Mouse (Mus musculus) liver, embryonic 15.5 days (tissue): ENCODE data around the gene Notch4. TPM values are rescaled to one million over a fixed set of nuclear protein-coding genes. Genes with fewer than 3 reads are reported as not detected.

Experiments
- ATAC-seq: fragments of 200-750 bp; cut with Nextera tagmentation; 2 replicates; pipeline ENCODE4 v1.8.0; 2017; ENCODE audit warnings: moderate number of reproducible peaks, mild to moderate bottlenecking, moderate library complexity; ENCODE audit not compliant: insufficient read depth
- H3K27ac ChIP-seq: fragments of 300-500 bp; sonication (generic); replicated peaks from 2 replicates; pipeline ENCODE4 v1.5.1; 2015; ENCODE audit warnings: mild to moderate bottlenecking, inconsistent platforms
- H3K27me3 ChIP-seq: fragments of 300-500 bp; sonication (generic); 2 replicates; pipeline ENCODE4 v1.6.1; 2015; ENCODE audit warnings: mild to moderate bottlenecking, inconsistent platforms
- H3K36me3 ChIP-seq: fragments of 300-500 bp; sonication (generic); replicated peaks from 2 replicates; pipeline ENCODE4 v1.6.1; 2015; ENCODE audit warnings: moderate library complexity, mild to moderate bottlenecking, inconsistent platforms
- H3K4me1 ChIP-seq: fragments of 300-500 bp; sonication (generic); replicated peaks from 2 replicates; pipeline ENCODE4 v1.6.1; 2015; ENCODE audit warnings: inconsistent platforms
- H3K4me2 ChIP-seq: fragments of 300-500 bp; sonication (generic); 2 replicates; pipeline ENCODE4 v1.6.1; 2015; ENCODE audit warnings: moderate library complexity, mild to moderate bottlenecking, inconsistent platforms
- H3K4me3 ChIP-seq: fragments of 300-500 bp; sonication (generic); replicated peaks from 2 replicates; pipeline ENCODE4 v1.5.1; 2015; ENCODE audit warnings: mild to moderate bottlenecking, inconsistent platforms
- H3K9ac ChIP-seq: fragments of 300-500 bp; sonication (generic); 2 replicates; pipeline ENCODE4 v1.6.1; 2015; ENCODE audit warnings: moderate library complexity, mild to moderate bottlenecking, inconsistent platforms
- H3K9me3 ChIP-seq: fragments of 300-500 bp; sonication (generic); replicated peaks from 2 replicates; pipeline ENCODE4 v1.6.1; 2016; ENCODE audit warnings: inconsistent platforms
- WGBS: fragments of 180-500 bp; shearing (Covaris S2); methylation state at CpG from one replicate; pipeline ENCODE4 v1.1.7; 2015; ENCODE audit warnings: mixed read lengths; ENCODE audit not compliant: insufficient replicate concordance; 5-methylcytosine and 5-hydroxymethylcytosine counted together
- polyA plus RNA-seq: library from polyadenylated mRNA; unstranded; fragments of >200 nt; fragmentation: Nextera tagmentation; extraction: Ambion mirVana; gene quantifications from 2 replicates; pipeline ENCODE4 v1.2.1, GENCODE M21; 2015

Gene Notch4
- polyA plus RNA-seq, 1 experiment from 2014 or later = 0.75 TPM

DNA sequence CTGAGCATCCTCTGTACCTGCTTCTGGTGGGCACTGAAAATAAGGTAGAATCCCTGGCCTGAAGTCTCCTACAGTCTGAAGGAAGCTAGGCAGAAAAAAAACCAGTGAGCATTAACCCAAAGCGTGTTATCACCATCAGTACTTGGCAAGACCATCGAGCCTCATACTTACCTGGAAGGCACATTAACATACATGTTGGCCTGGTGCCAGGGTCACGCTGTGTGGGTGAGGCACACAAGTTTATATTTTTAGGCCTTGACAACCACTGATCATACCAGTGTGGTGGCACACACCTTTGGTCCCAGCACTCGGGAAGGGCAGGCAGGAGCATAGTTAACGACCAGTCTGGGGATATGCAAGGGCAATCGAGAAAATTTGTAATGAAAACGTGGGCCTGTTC is 43.9 kb downstream of the Notch4 start:
- Histone ChIP-seq H3K9me3 (no peaks in the 10 kb centered on the region), H3K27me3 (no peaks in the 10 kb centered on the region), H3K9ac (no peak overlapping the region), H3K4me2 (no peak overlapping the region), H3K27ac (0 out of 2 replicates have a peak overlapping the region, but pooled peaks have one; percentile 19), H3K4me3 (no peak overlapping the region), H3K36me3 (peaks cover 33% of the 10 kb centered on the region), H3K4me1 (peaks cover 58% of the 10 kb centered on the region)
- ATAC-seq = no peak
- 72% methylated on average over 7 of the region's 7 CpGs for WGBS

- H3K4me1 ChIP-seq = peaks cover 61% of the 10 kb centered on the region
- 84% methylated on average over 8 of the region's 8 CpGs for WGBS
- no peak for ATAC-seq
- H3K9me3 ChIP-seq = no peaks in the 10 kb centered on the region
- no peak overlapping the region for H3K4me2 ChIP-seq
- H3K27ac ChIP-seq = no peak overlapping the region
- H3K27me3 ChIP-seq = no peaks in the 10 kb centered on the region
- H3K4me3 ChIP-seq = no peak overlapping the region
- no peak overlapping the region for H3K9ac ChIP-seq
- peaks cover 41% of the 10 kb centered on the region for H3K36me3 ChIP-seq
These were observed 47.0 kb downstream of the Notch4 start for GRCm38 (mm10) chr17:34611050-34611449.

GRCm38 (mm10) chr17:34613054-34613645 is 49.1 kb downstream of the Notch4 start:
- peak; percentile 62 for ATAC-seq
- Histone ChIP-seq H3K9me3 (no peaks in the 10 kb centered on the region), H3K4me3 (no peak overlapping the region), H3K4me2 (no peak overlapping the region), H3K27me3 (no peaks in the 10 kb centered on the region), H3K9ac (no peak overlapping the region), H3K4me1 (peaks cover 40% of the 10 kb centered on the region), H3K27ac (peak overlapping the region; percentile 70), H3K36me3 (peaks cover 50% of the 10 kb centered on the region)
- 36% methylated on average over 11 of the region's 11 CpGs for WGBS

DNA sequence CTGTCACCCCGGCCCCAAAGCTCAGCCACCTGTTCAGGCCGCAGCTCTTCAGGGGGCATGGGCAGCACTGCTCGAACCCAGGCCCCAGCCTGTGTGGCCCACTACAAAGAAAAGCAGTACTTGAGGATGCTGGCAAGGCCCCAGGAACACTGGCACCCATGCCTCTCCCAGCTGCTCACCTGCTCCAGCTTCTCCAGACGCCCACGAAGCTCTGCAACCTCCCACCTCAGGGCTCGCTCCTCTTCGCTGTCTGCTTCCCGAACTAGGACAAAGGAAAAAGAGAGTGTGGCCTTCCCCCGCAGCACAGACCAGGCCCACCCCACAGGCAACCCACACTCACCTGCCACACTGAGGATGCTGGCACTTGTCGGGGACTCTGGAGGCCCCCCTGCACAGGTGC is 49.8 kb downstream of the Notch4 start:
- H3K9me3 ChIP-seq = no peaks in the 10 kb centered on the region
- no peak overlapping the region for H3K4me3 ChIP-seq
- H3K27me3 ChIP-seq = no peaks in the 10 kb centered on the region
- no peak for ATAC-seq
- peak overlapping the region; percentile 70 for H3K27ac ChIP-seq
- H3K4me2 ChIP-seq = no peak overlapping the region
- H3K36me3 ChIP-seq = peaks cover 50% of the 10 kb centered on the region
- peaks cover 33% of the 10 kb centered on the region for H3K4me1 ChIP-seq
- H3K9ac ChIP-seq = no peak overlapping the region
- 75% methylated on average over 10 of the region's 10 CpGs for WGBS

- ATAC-seq = no peak
- H3K27me3 ChIP-seq = no peaks in the 10 kb centered on the region
- H3K4me2 ChIP-seq = no peak within 1 kb of the TSS
- no peak within 1 kb of the TSS for H3K27ac ChIP-seq
- peaks cover 41% of the 10 kb centered on the region for H3K36me3 ChIP-seq
- H3K4me3 ChIP-seq = no peak within 1 kb of the TSS
- H3K4me1 ChIP-seq = peaks cover 36% of the 10 kb centered on the region
- H3K9ac ChIP-seq = no peak within 1 kb of the TSS
- no peaks in the 10 kb centered on the region for H3K9me3 ChIP-seq
- WGBS = 63% methylated on average over 6 of the region's 6 CpGs
These were observed 51.8 kb downstream of the Notch4 start, which contains the start of gene Egfl8 for GRCm38 (mm10) chr17:34615871-34616270. Gene Egfl8 (minus strand): TSS chr17:34615971.

DNA sequence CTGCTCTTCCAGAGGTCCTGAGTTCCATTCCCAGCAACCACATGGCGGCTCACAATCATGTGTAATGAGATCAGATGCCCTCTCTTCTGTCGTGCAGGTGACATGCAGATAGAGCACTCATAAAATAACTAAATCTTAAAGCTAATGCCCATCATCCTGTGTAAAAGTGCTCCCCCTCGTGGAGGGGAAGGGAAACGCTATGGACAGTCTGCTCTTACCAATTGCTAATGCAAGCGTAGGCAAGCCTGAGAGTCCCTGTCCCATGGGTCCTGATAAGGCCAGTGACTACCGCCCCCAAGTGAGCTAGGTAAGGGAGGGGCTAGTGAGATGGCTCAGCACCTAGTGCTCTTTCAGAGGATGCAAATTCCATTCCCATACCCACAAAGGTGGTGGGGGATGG is 54.9 kb downstream of the Notch4 start:
- no peaks in the 10 kb centered on the region for H3K27me3 ChIP-seq
- H3K9me3 ChIP-seq = no peaks in the 10 kb centered on the region
- no peak overlapping the region for H3K9ac ChIP-seq
- ATAC-seq = peak; percentile 23; the same call in 1 of the 2 replicates
- H3K36me3 ChIP-seq = peaks cover 33% of the 10 kb centered on the region
- no peak overlapping the region for H3K4me2 ChIP-seq
- no peak overlapping the region for H3K27ac ChIP-seq
- 5% methylated on average over 6 of the region's 6 CpGs for WGBS
- H3K4me3 ChIP-seq = no peak overlapping the region
- H3K4me1 ChIP-seq = peaks cover 33% of the 10 kb centered on the region

DNA sequence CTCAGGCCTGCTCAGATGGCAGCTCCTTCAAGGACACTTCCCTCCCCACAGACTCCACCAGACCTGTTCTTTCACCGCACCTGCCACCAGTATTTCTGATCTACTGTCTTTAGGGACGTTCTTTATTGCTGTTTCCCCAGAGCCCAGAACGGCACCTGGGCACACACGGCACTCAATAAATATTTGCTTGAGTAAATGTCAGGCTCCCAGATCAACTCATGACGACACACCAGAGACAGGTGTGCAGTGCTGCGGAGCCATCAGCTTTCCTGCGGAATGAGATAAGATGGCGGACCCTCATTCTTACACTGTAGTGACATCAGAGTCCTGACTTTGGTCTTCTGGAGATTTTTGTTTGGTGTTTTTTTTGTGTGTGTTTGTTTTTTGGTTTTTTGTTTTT is 56.9 kb downstream of the Notch4 start:
- H3K9ac ChIP-seq = no peak overlapping the region
- no peak for ATAC-seq
- H3K4me3 ChIP-seq = no peak overlapping the region
- no peaks in the 10 kb centered on the region for H3K27me3 ChIP-seq
- H3K4me2 ChIP-seq = no peak overlapping the region
- H3K4me1 ChIP-seq = peaks cover 28% of the 10 kb centered on the region
- no peak overlapping the region for H3K27ac ChIP-seq
- WGBS = 78% methylated on average over 8 of the region's 8 CpGs
- H3K36me3 ChIP-seq = peaks cover 35% of the 10 kb centered on the region
- no peaks in the 10 kb centered on the region for H3K9me3 ChIP-seq

DNA sequence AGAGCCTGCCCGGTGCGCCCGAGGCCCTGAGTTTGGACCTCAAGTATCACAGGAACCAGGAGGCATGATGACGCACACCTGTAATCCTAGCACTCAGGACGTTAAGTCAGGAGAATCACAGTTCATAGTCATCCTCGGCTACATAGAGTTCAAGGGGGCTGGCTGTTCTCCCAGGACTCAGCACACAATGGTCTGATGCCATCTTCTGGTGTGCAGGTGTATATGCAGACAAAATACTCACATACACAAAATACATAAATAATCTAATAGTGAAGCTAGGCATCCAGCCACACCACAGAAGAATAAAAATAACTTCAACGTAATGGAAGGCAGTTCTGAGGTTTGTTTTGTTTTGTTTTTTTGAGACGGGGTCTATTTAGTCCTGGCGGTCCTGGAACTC is 59.1 kb downstream of the Notch4 start:
- H3K9me3 ChIP-seq = no peaks in the 10 kb centered on the region
- peaks cover 9% of the 10 kb centered on the region for H3K27me3 ChIP-seq
- H3K9ac ChIP-seq = no peak overlapping the region
- H3K4me2 ChIP-seq = no peak overlapping the region
- H3K27ac ChIP-seq = no peak overlapping the region
- peaks cover 23% of the 10 kb centered on the region for H3K36me3 ChIP-seq
- no peak overlapping the region for H3K4me3 ChIP-seq
- ATAC-seq = no peak
- H3K4me1 ChIP-seq = peaks cover 48% of the 10 kb centered on the region
- 77% methylated on average over 9 of the region's 9 CpGs for WGBS

DNA sequence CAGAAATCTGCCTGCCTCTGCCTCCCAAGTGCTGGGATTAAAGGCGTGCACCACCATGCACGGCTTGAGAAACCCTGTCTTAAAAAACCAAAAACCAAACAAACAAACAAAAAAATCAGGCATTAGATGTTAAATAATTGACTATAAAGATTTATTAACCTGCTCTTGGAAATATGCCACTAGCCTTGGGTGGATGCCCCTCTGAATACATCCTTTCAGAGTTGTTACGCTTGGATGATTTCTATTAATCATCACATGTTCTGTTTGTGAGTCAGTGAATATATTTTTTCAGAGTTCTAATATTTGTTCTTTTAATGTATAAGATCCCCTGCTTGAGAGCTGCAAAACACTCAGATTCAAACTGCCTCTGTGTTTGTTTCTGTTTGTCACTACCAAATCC is 60.9 kb downstream of the Notch4 start:
- WGBS = 67% methylated on average over 3 of the region's 3 CpGs
- H3K4me2 ChIP-seq = no peak overlapping the region
- ATAC-seq = no peak
- peaks cover 53% of the 10 kb centered on the region for H3K4me1 ChIP-seq
- no peak overlapping the region for H3K27ac ChIP-seq
- H3K9me3 ChIP-seq = no peaks in the 10 kb centered on the region
- H3K27me3 ChIP-seq = peaks cover 27% of the 10 kb centered on the region
- H3K36me3 ChIP-seq = peaks cover 23% of the 10 kb centered on the region
- H3K4me3 ChIP-seq = no peak overlapping the region
- H3K9ac ChIP-seq = no peak overlapping the region

- Histone ChIP-seq H3K36me3 (peaks cover 23% of the 10 kb centered on the region), H3K4me3 (peak overlapping the region; percentile 66), H3K4me1 (peaks cover 64% of the 10 kb centered on the region), H3K27me3 (peaks cover 39% of the 10 kb centered on the region), H3K27ac (peak overlapping the region; percentile 77; the same call in 1 of the 2 replicates), H3K9ac (peak overlapping the region; percentile 68), H3K9me3 (no peaks in the 10 kb centered on the region), H3K4me2 (peak overlapping the region; percentile 89)
- no peak for ATAC-seq
- 46% methylated on average over 16 of the region's 16 CpGs for WGBS
These were observed 62.1 kb downstream of the Notch4 start for GRCm38 (mm10) chr17:34626062-34626772.

DNA sequence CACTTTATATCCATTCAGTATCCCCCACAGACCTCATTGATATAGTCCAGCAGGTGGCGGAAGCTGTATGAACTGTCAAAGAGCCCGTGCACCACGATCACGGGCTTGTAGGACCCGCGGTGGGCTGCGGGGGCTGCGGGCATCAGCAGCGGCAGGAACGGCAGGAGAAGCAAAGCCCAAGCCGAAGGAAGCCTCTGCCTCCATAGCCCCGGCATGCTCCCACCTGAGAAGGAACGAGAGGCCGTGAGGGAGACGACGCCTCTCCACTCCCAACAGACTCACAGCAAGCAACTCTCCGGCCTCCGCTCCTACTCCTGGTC is 62.7 kb downstream of the Notch4 start:
- Histone ChIP-seq H3K9ac (peak overlapping the region; percentile 68), H3K4me2 (peak overlapping the region; percentile 89), H3K36me3 (peaks cover 18% of the 10 kb centered on the region), H3K27ac (peak overlapping the region; percentile 77), H3K27me3 (peaks cover 44% of the 10 kb centered on the region), H3K4me1 (peaks cover 68% of the 10 kb centered on the region), H3K4me3 (peak overlapping the region; percentile 66), H3K9me3 (no peaks in the 10 kb centered on the region)
- no peak for ATAC-seq
- WGBS = under 1% methylated on average over 18 of the region's 18 CpGs
